Mouse (Mus musculus) myocyte (in vitro differentiated cells): ENCODE measurements around the gene Slc4a3. TPM values are rescaled to one million over a fixed set of nuclear protein-coding genes. Genes with fewer than 3 reads are reported as not detected.
A peak's percentile ranks its signal among the peaks of the same experiment; 100 is the strongest.

Experiments used
- H3K27me3 ChIP-seq: one replicate; pipeline ENCODE4 v1.6.1; 2011; ENCODE audit not compliant: control insufficient read depth, insufficient read depth, insufficient read length
- H3K36me3 ChIP-seq: one replicate; pipeline ENCODE4 v1.6.1; 2011; ENCODE audit not compliant: control insufficient read depth, insufficient read depth
- H3K4me2 ChIP-seq: one replicate; pipeline ENCODE4 v1.6.1; 2011; ENCODE audit warnings: low read depth, control low read depth
- H3K4me3 ChIP-seq: one replicate; pipeline ENCODE4 v1.5.1; 2011; ENCODE audit warnings: mild to moderate bottlenecking, control low read depth, moderate library complexity
- H3K79me2 ChIP-seq: one replicate; pipeline ENCODE4 v1.6.1; 2011; ENCODE audit not compliant: control insufficient read depth, insufficient read depth
- H3ac ChIP-seq: one replicate; pipeline ENCODE4 v1.6.1; 2011; ENCODE audit not compliant: control insufficient read depth, insufficient read length
- CEBPB ChIP-seq: IDR thresholded peaks from 2 replicates; pipeline ENCODE4 v1.6.1; 2011; ENCODE audit warnings: mild to moderate bottlenecking, moderate library complexity; ENCODE audit not compliant: poor library complexity, insufficient read depth, severe bottlenecking
- E2F4 ChIP-seq: IDR thresholded peaks from one replicate; pipeline ENCODE4 v1.6.1; 2011; ENCODE audit warnings: mild to moderate bottlenecking, control low read depth, moderate library complexity; ENCODE audit not compliant: insufficient read depth
- MAX ChIP-seq: IDR thresholded peaks from one replicate; pipeline ENCODE4 v1.6.1; 2011; ENCODE audit warnings: low read depth, mild to moderate bottlenecking, control low read depth
- MYOD1 ChIP-seq, 3 experiments: IDR thresholded peaks; one replicate each; pipeline ENCODE4 v1.6.1; 2011; ENCODE audit warnings: control low read depth in 2 of 3, low read depth in 2 of 3, mild to moderate bottlenecking in 2 of 3, moderate library complexity in 1 of 3; ENCODE audit not compliant: insufficient read length in 2 of 3, control insufficient read depth in 1 of 3
- MYOG ChIP-seq, 3 experiments: IDR thresholded peaks; one replicate each; pipeline ENCODE4 v1.6.1; 2011; ENCODE audit warnings: control low read depth in 2 of 3, low read depth in 2 of 3, mild to moderate bottlenecking in 2 of 3; ENCODE audit not compliant: insufficient read length in 2 of 3, control insufficient read depth in 1 of 3, insufficient read depth in 1 of 3
- POLR2A ChIP-seq: IDR thresholded peaks from one replicate; pipeline ENCODE4 v1.6.1; 2011; ENCODE audit warnings: low read depth, mild to moderate bottlenecking, control low read depth, moderate library complexity; ENCODE audit not compliant: insufficient read length
- POLR2AphosphoS2 ChIP-seq: IDR thresholded peaks from one replicate; pipeline ENCODE4 v1.6.1; 2011; ENCODE audit warnings: low read depth, control low read depth; ENCODE audit not compliant: insufficient read length
- REST ChIP-seq: IDR thresholded peaks from one replicate; pipeline ENCODE4 v1.6.1; 2011; ENCODE audit warnings: mild to moderate bottlenecking, control low read depth, moderate library complexity; ENCODE audit not compliant: insufficient read depth, insufficient read length
- SRF ChIP-seq: IDR thresholded peaks from one replicate; pipeline ENCODE4 v1.6.1; 2011; ENCODE audit warnings: low read depth; ENCODE audit not compliant: control insufficient read depth, insufficient read length
- TCF12 ChIP-seq: IDR thresholded peaks from one replicate; pipeline ENCODE4 v1.6.1; 2011; ENCODE audit warnings: mild to moderate bottlenecking, control low read depth; ENCODE audit not compliant: poor library complexity, insufficient read depth, severe bottlenecking
- TCF3 ChIP-seq: IDR thresholded peaks from one replicate; pipeline ENCODE4 v1.6.1; 2011; ENCODE audit warnings: low read depth, control low read depth; ENCODE audit not compliant: insufficient read length
- USF1 ChIP-seq: IDR thresholded peaks from one replicate; pipeline ENCODE4 v1.6.1; 2011; ENCODE audit warnings: low read depth, mild to moderate bottlenecking, control low read depth, moderate library complexity
- polyA plus RNA-seq: library from polyadenylated mRNA; unstranded; fragments of >200 nt; fragmentation: generic; extraction: Trizol; gene quantifications from one replicate; pipeline ENCODE4 v1.2.1, GENCODE M21; 2012; ENCODE audit warnings: missing spikeins

Slc4a3 gene
- polyA plus RNA-seq, 1 experiment: 48.6 TPM

DNA sequence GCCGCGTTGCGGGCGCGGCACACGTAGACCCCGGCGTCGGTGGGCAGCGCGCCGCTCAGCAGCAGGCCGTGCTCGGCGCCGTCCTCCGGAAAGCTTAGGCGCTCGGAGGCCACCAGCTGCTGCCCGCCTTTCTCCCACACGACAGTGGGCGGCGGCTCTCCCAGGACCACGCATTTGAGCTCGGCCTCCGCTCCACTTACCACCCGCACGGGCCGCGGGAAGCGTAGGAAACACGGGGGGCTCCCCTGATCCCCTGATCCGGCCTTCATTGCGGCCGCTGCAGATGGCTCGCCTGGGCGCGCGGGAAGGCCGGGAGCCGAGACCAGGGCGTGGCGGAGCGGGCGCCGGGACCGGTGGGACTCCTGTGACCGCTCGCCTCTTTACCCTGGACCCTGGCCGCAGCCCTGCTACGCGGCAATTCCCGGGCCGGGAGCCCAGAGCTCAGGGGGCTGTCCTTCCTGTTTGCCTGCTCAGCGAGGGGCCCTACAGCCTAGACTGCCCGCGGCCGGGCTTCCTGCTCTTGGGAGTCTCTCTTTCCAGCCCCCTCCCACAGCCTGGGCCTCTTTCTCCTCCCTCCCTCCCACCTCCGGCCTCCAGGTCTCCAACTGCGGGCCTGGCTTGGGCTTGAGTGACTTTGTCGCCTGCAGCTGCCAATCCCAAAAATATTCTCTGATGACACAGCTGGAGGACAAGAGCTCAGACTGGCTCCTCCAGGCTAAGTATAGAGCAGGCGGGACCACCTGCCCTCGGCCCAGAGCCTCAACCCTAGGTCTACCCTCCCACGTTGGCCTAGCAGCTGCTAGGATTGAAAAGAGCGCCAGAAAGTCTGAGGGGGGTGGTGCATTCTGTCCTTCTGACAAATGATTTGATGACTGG lies 39.9 kb upstream of the Slc4a3 start, which contains the start of gene Obsl1:
Gene Obsl1, minus strand, starts transcription at position 497 of the 876 bp plus-strand sequence.
- peak within 1 kb of the TSS; percentile 76 for H3K4me2 ChIP-seq
- H3K36me3 ChIP-seq: no peaks in the 10 kb centered on the region
- peak within 1 kb of the TSS; percentile 95 for H3ac ChIP-seq
- H3K27me3 ChIP-seq: peaks cover 5% of the 10 kb centered on the region
- no peaks in the 10 kb centered on the region for H3K79me2 ChIP-seq
- H3K4me3 ChIP-seq: peak within 1 kb of the TSS; percentile 39
- TF ChIP-seq POLR2AphosphoS2 (no peak), POLR2A (peak; percentile 52), TCF3 (peak; percentile 23), MYOG (IDR thresholded peaks at IDR 0.05; ENCODE audit: control insufficient read depth in 1 of 3, insufficient read depth in 1 of 3, insufficient read length in 2 of 3, low read depth in 2 of 3) (peak; percentile 82 to 98 (median 95)), MYOD1 (IDR thresholded peaks at IDR 0.05; ENCODE audit: control insufficient read depth in 1 of 3, insufficient read length in 2 of 3, low read depth in 2 of 3) (peak; percentile 60 to 95 (median 85)), REST (no peak), CEBPB (no peak), USF1 (no peak), TCF12 (peak; percentile 84), E2F4 (peak; percentile 23), MAX (no peak), SRF (no peak)

DNA sequence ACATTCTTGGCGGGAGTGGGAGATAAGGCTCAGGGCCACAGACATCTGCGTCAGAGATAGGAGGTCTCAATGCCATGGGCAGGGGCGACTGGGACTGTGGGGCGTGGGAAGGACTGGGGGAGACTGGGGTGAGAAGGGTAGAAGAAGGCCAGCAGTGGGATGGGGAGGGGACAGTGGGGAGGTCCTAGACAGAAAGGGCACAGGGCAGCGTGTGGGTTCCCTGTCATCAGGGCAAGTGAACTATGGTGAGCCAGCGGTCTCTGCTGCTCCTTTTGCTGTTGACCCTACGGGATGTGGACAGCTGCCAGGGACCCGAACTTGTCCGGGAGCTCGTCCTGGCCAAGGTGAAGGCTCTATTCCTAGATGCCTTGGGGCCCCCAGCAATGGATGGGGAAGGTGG lies 39.1 kb upstream of the Slc4a3 start, which contains the start of gene Inha:
Gene Inha, plus strand, starts transcription at position 72 of the 400 bp plus-strand sequence.
- Histone ChIP-seq H3K79me2 (no peaks in the 10 kb centered on the region), H3K4me2 (peak within 1 kb of the TSS; percentile 76), H3ac (peak within 1 kb of the TSS; percentile 95), H3K36me3 (no peaks in the 10 kb centered on the region), H3K4me3 (peak within 1 kb of the TSS; percentile 39), H3K27me3 (peaks cover 5% of the 10 kb centered on the region)
- no peak for TF ChIP-seq REST
- TF ChIP-seq MYOG (IDR thresholded peaks at IDR 0.05; ENCODE audit: control insufficient read depth in 1 of 3, insufficient read depth in 1 of 3, insufficient read length in 2 of 3, low read depth in 2 of 3): no peak
- no peak for TF ChIP-seq USF1
- TF ChIP-seq TCF3: no peak
- TF ChIP-seq MYOD1 (IDR thresholded peaks at IDR 0.05; ENCODE audit: control insufficient read depth in 1 of 3, insufficient read length in 2 of 3, low read depth in 2 of 3): no peak
- TF ChIP-seq SRF: no peak
- no peak for TF ChIP-seq POLR2AphosphoS2
- TF ChIP-seq CEBPB: no peak
- TF ChIP-seq E2F4: no peak

DNA sequence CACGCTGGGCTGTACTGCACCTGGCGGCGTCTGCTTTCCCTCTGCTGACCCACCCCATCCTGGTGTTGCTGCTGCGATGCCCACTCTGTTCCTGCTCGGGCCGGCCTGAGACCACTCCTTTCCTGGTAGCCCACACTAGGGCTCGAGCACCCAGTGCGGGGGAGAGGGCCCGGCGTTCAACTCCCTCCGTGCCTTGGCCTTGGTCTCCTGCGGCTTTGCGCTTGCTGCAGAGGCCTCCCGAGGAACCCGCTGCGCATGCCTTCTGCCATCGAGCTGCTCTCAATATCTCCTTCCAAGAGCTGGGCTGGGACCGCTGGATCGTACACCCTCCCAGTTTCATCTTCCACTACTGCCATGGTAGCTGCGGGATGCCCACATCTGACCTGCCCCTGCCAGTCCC lies 36.5 kb upstream of the Slc4a3 start:
- no peak for TF ChIP-seq MYOG (IDR thresholded peaks at IDR 0.05; ENCODE audit: control insufficient read depth in 1 of 3, insufficient read depth in 1 of 3, insufficient read length in 2 of 3, low read depth in 2 of 3)
- TF ChIP-seq E2F4: no peak
- no peak for TF ChIP-seq TCF12
- no peak for TF ChIP-seq MYOD1 (IDR thresholded peaks at IDR 0.05; ENCODE audit: control insufficient read depth in 1 of 3, insufficient read length in 2 of 3, low read depth in 2 of 3)
- TF ChIP-seq POLR2A: no peak
- no peak for TF ChIP-seq POLR2AphosphoS2
- no peak for TF ChIP-seq SRF
- TF ChIP-seq USF1: no peak
- TF ChIP-seq MAX: no peak
- TF ChIP-seq REST: no peak
- no peak for TF ChIP-seq CEBPB
- no peak for TF ChIP-seq TCF3
- no peak overlapping the region for H3K4me2 ChIP-seq
- H3ac ChIP-seq: no peak overlapping the region
- no peak overlapping the region for H3K4me3 ChIP-seq
- no peaks in the 10 kb centered on the region for H3K36me3 ChIP-seq
- H3K27me3 ChIP-seq: peaks cover 5% of the 10 kb centered on the region
- H3K79me2 ChIP-seq: no peaks in the 10 kb centered on the region

DNA sequence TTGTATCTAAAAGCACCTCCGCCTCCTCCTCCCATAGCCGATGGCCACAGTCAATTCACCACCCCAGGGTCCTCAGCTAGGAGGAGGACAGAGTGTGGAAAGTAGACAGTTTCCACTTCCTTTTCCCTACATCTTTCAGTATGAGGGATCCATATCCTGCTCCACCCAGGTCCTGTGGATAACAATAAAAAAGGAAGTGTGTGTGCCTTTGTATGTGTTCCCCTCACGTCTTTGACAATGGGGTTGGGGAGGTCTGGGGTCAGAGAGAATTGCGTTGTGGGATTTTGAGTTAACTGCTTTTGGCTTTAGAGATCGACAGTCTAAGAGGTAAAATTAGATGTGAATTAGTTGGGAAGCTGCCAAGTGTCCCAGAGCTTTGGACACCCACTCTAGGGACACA lies 35.9 kb upstream of the Slc4a3 start:
- H3K4me3 ChIP-seq: no peak overlapping the region
- H3K27me3 ChIP-seq: peaks cover 5% of the 10 kb centered on the region
- no peaks in the 10 kb centered on the region for H3K36me3 ChIP-seq
- H3ac ChIP-seq: no peak overlapping the region
- H3K79me2 ChIP-seq: no peaks in the 10 kb centered on the region
- TF ChIP-seq CEBPB: no peak
- no peak for TF ChIP-seq POLR2AphosphoS2
- TF ChIP-seq E2F4: no peak
- TF ChIP-seq USF1: no peak
- TF ChIP-seq SRF: no peak
- no peak for TF ChIP-seq TCF3
- TF ChIP-seq REST: no peak
- no peak for TF ChIP-seq MYOD1 (IDR thresholded peaks at IDR 0.05; ENCODE audit: control insufficient read depth in 1 of 3, insufficient read length in 2 of 3, low read depth in 2 of 3)
- no peak for TF ChIP-seq POLR2A
- TF ChIP-seq MAX: no peak
- no peak for TF ChIP-seq MYOG (IDR thresholded peaks at IDR 0.05; ENCODE audit: control insufficient read depth in 1 of 3, insufficient read depth in 1 of 3, insufficient read length in 2 of 3, low read depth in 2 of 3)
- no peak for TF ChIP-seq TCF12
- no peak overlapping the region for H3K4me2 ChIP-seq
